Mouse (Mus musculus): ENCODE results near the gene Eng. TPM values are rescaled to one million over a fixed set of nuclear protein-coding genes. Genes with fewer than 3 reads are reported as not detected.

The Eng gene
- polyA plus RNA-seq, 1 experiment: 6.5 TPM

DNA sequence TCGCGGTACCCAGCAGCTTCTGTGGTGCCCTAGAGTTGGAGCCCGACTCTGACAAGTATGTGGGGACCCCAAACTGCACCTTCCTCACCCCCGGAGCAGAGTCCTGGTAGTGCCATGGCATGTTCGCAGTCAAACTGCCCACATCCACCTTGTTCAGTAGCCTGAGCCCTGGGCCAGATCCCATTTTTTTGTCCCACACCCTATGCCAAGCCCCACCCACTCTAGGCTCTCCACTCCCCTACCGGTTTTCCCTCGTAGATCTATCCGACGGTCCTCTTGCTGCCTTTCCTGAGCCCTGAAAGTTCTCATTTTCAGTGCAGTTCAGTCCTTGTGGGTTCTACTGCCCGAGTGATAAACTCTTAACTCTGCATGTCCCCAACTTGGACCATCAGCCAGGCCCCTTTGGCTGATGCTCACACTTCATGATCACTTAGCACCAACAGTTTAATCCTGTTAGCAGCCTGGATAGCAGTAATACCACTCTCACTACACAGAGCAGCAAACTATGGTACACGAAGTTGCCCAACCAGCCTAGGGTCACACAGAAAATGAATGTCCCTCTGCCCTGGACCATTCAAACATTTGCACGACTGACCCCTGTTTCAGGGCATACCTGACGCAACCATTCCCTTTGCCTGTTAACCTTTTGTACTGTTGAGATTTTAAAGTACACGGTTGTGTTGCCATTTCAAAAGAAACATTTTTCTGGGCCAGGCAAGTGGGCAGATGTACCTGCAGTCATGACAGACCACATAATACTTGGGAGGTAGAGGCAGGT is 54.8 kb downstream of the Eng start:
- peaks cover 2% of the 10 kb centered on the region; the same call in 1 of the 2 replicates for H3K4me1 ChIP-seq (ENCODE audit: control insufficient read depth, insufficient read depth, low read length)
- H3K4me3 ChIP-seq (ENCODE audit: control insufficient read depth, low read depth, low read length): no peak overlapping the region
- H3K27ac ChIP-seq (ENCODE audit: control insufficient read depth, insufficient read depth, low read depth, low read length): no peak overlapping the region
- no peaks in the 10 kb centered on the region; the same call in none of the 2 replicates for H3K36me3 ChIP-seq (ENCODE audit: control insufficient read depth, insufficient read depth, low read length)
- no peak for TF ChIP-seq POLR2A (IDR thresholded peaks at IDR 0.05; ENCODE audit: control insufficient read depth, low read depth, low read length)
- TF ChIP-seq CTCF (IDR thresholded peaks at IDR 0.05; ENCODE audit: control insufficient read depth, insufficient read depth, insufficient replicate concordance, low read depth, low read length): no peak
- no peaks in the 10 kb centered on the region for H3K27me3 ChIP-seq (ENCODE audit: control insufficient read depth, insufficient read depth, low read length)

DNA sequence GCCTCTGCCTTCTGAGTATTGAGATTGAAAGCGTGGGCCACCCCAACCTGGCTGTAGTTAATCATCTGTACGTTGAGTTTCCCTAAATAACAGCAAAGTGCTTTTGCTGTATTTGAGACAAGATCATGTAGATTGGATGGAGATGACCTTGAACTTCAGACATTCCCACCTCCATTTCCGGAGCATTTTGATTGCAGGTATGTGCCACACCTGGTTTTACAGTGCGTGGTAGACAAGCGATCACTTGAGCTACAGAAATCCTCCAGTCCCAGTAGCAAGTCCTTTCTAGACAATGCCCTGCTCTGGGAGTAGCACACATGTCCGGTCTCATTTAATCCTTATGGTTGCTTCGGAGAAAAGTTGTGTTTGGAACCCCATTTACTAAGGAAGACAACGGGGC is 56.7 kb downstream of the Eng start:
- peaks cover 2% of the 10 kb centered on the region; the same call in 1 of the 2 replicates for H3K4me1 ChIP-seq (ENCODE audit: control insufficient read depth, insufficient read depth, low read length)
- no peak overlapping the region for H3K27ac ChIP-seq (ENCODE audit: control insufficient read depth, insufficient read depth, low read depth, low read length)
- no peak overlapping the region for H3K4me3 ChIP-seq (ENCODE audit: control insufficient read depth, low read depth, low read length)
- TF ChIP-seq CTCF (IDR thresholded peaks at IDR 0.05; ENCODE audit: control insufficient read depth, insufficient read depth, insufficient replicate concordance, low read depth, low read length) (no peak), POLR2A (IDR thresholded peaks at IDR 0.05; ENCODE audit: control insufficient read depth, low read depth, low read length) (no peak)
- no peaks in the 10 kb centered on the region for H3K27me3 ChIP-seq (ENCODE audit: control insufficient read depth, insufficient read depth, low read length)
- peaks cover 3% of the 10 kb centered on the region for H3K36me3 ChIP-seq (ENCODE audit: control insufficient read depth, insufficient read depth, low read length)

DNA sequence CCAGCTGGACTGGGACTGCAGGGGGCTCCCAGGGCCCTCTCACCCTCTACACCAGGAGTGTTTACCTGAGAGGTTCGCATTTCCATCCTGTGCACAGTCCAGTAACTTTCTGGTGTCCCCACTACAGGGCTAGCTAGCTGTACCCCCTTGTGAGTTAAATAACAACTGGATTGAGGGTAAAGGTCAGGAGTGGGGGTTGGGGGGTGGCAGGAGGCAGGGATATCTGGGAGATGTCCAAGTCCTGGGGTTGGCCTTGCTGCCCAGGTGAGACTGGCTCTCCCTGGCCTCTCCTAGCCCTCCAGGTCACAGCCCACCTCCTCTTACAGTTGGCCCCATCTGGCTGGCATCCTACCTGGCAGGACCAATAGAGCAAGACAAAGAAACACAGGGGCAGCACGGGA is 57.6 kb downstream of the Eng start, which contains the start of gene Fpgs:
Gene Fpgs (minus strand): TSS at position 125 of the 401 bp plus-strand sequence.
- Histone ChIP-seq H3K27ac (ENCODE audit: control insufficient read depth, insufficient read depth, low read depth, low read length) (no peak within 1 kb of the TSS), H3K4me1 (ENCODE audit: control insufficient read depth, insufficient read depth, low read length) (peaks cover 2% of the 10 kb centered on the region; the same call in 1 of the 2 replicates), H3K4me3 (ENCODE audit: control insufficient read depth, low read depth, low read length) (no peak within 1 kb of the TSS), H3K27me3 (ENCODE audit: control insufficient read depth, insufficient read depth, low read length) (no peaks in the 10 kb centered on the region), H3K36me3 (ENCODE audit: control insufficient read depth, insufficient read depth, low read length) (peaks cover 8% of the 10 kb centered on the region)
- TF ChIP-seq POLR2A (IDR thresholded peaks at IDR 0.05; ENCODE audit: control insufficient read depth, low read depth, low read length) (no peak), CTCF (IDR thresholded peaks at IDR 0.05; ENCODE audit: control insufficient read depth, insufficient read depth, insufficient replicate concordance, low read depth, low read length) (no peak)

DNA sequence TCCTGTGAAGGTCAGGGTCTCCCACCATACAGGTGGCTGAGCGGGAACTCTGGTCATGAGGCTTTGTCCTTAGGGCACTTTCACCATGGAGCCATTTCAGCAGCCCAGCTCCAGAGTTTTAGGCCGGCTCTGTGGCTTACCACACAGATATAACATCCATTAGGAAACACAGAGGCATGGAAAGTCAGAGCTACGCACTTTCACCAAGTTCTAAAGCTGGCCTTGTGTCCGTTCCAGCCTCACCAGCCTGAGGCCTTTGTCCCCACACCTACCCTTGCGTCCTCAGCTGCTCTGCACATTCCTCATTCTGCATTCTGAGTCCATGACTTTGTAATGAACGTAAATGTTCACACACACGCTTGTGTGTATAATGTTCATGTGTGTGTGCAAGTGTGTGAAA is 58.6 kb downstream of the Eng start:
- Histone ChIP-seq H3K4me3 (ENCODE audit: control insufficient read depth, low read depth, low read length) (no peak overlapping the region), H3K4me1 (ENCODE audit: control insufficient read depth, insufficient read depth, low read length) (peaks cover 2% of the 10 kb centered on the region; the same call in 1 of the 2 replicates), H3K27ac (ENCODE audit: control insufficient read depth, insufficient read depth, low read depth, low read length) (no peak overlapping the region), H3K36me3 (ENCODE audit: control insufficient read depth, insufficient read depth, low read length) (peaks cover 11% of the 10 kb centered on the region), H3K27me3 (ENCODE audit: control insufficient read depth, insufficient read depth, low read length) (no peaks in the 10 kb centered on the region)
- TF ChIP-seq CTCF (IDR thresholded peaks at IDR 0.05; ENCODE audit: control insufficient read depth, insufficient read depth, insufficient replicate concordance, low read depth, low read length) (no peak), POLR2A (IDR thresholded peaks at IDR 0.05; ENCODE audit: control insufficient read depth, low read depth, low read length) (no peak)

DNA sequence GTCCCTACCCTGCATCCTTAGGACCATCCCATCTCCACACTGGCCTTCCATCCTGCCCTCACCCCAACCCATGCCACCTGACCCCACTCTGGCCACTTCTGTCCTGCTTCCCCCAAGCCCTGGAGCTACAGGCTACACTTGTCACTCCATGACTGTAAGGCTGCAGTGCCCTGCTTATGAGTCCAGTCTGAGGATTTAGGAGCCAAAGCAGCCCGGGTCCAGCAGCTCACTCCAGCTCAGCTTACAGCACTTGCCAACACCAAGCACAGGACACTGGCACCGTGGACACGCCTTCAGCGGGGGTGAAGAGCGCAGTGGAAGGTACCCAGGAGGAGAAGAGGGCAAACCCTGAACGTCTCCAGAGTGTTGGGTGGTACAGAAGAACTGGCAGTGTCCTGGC is 60.6 kb downstream of the Eng start:
- TF ChIP-seq POLR2A (IDR thresholded peaks at IDR 0.05; ENCODE audit: control insufficient read depth, low read depth, low read length) (no peak), CTCF (IDR thresholded peaks at IDR 0.05; ENCODE audit: control insufficient read depth, insufficient read depth, insufficient replicate concordance, low read depth, low read length) (no peak)

DNA sequence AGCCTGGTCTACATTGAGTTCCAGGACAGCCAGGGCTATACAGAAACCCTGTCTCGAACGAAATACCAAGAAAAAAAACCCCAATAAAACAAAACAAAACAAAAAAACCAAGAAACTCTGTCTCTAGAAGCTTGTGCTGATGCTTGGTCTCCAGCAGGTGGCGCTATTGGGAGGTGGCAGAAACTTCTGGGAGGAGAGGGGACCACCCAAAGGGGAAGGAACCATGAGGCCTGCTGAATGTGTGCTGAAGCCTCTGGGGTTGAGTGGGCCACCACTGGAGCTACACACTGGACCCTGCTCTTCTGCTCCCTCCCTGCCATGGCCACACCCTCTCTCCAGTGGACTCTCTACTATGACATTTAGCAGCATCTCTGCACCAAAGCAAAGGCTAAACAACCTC is 62.2 kb downstream of the Eng start:
- TF ChIP-seq POLR2A (IDR thresholded peaks at IDR 0.05; ENCODE audit: control insufficient read depth, low read depth, low read length): no peak
- TF ChIP-seq CTCF (IDR thresholded peaks at IDR 0.05; ENCODE audit: control insufficient read depth, insufficient read depth, insufficient replicate concordance, low read depth, low read length): peak; percentile 67; the same call in 1 of the 2 replicates
- H3K27ac ChIP-seq (ENCODE audit: control insufficient read depth, insufficient read depth, low read depth, low read length): no peak overlapping the region
- H3K4me3 ChIP-seq (ENCODE audit: control insufficient read depth, low read depth, low read length): no peak overlapping the region
- peaks cover 13% of the 10 kb centered on the region for H3K36me3 ChIP-seq (ENCODE audit: control insufficient read depth, insufficient read depth, low read length)
- H3K27me3 ChIP-seq (ENCODE audit: control insufficient read depth, insufficient read depth, low read length): no peaks in the 10 kb centered on the region
- peaks cover 9% of the 10 kb centered on the region for H3K4me1 ChIP-seq (ENCODE audit: control insufficient read depth, insufficient read depth, low read length)

More for the DNA sequence above, 60.6 kb downstream of the Eng start:
- H3K4me1 ChIP-seq (ENCODE audit: control insufficient read depth, insufficient read depth, low read length): peaks cover 8% of the 10 kb centered on the region
- H3K4me3 ChIP-seq (ENCODE audit: control insufficient read depth, low read depth, low read length): no peak overlapping the region
- H3K27me3 ChIP-seq (ENCODE audit: control insufficient read depth, insufficient read depth, low read length): no peaks in the 10 kb centered on the region
- H3K36me3 ChIP-seq (ENCODE audit: control insufficient read depth, insufficient read depth, low read length): peaks cover 13% of the 10 kb centered on the region
- no peak overlapping the region for H3K27ac ChIP-seq (ENCODE audit: control insufficient read depth, insufficient read depth, low read depth, low read length)

DNA sequence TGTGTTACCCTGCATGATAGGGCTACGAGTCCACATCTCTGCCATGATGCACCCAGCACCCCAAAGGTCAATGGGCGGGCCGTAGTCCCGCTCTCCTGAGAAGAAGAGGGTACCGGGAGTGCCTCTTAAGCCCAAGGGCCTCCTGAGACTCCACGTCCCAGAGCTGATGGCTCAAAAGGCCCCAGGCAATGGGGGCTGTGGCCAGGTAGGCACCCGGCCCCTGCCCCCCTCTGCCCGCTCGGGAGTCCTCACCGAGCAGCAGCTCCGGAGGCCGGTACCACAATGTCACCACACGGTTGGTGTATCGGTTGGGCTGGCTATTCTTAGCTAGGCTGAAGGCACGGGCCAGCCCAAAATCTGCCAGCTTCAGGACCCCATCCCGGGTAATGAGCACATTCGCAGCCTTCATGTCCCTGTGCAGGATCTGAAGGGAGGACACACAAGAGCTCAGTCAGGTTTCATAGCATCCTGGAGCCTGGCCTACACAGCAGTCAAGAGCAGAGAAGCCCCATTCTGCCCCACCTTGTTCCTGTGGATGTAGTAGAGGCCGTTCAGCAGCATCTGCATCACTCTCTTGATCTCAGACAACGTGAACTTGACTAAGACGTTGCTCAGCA is 63.2 kb downstream of the Eng start:
- Histone ChIP-seq H3K4me1 (ENCODE audit: control insufficient read depth, insufficient read depth, low read length) (peaks cover 18% of the 10 kb centered on the region), H3K27ac (ENCODE audit: control insufficient read depth, insufficient read depth, low read depth, low read length) (no peak overlapping the region), H3K4me3 (ENCODE audit: control insufficient read depth, low read depth, low read length) (peak overlapping the region; percentile 41), H3K36me3 (ENCODE audit: control insufficient read depth, insufficient read depth, low read length) (peaks cover 13% of the 10 kb centered on the region), H3K27me3 (ENCODE audit: control insufficient read depth, insufficient read depth, low read length) (no peaks in the 10 kb centered on the region)
- TF ChIP-seq POLR2A (IDR thresholded peaks at IDR 0.05; ENCODE audit: control insufficient read depth, low read depth, low read length) (no peak), CTCF (IDR thresholded peaks at IDR 0.05; ENCODE audit: control insufficient read depth, insufficient read depth, insufficient replicate concordance, low read depth, low read length) (no peak)
